Mouse (Mus musculus): ENCODE data around the gene Ccdc7a. TPM values are rescaled to one million over a fixed set of nuclear protein-coding genes. Genes with fewer than 3 reads are reported as not detected.
"Not testable (repeated sequence)": the region's sequence is repeated elsewhere in the genome, so short reads cannot be mapped to it uniquely, and the experiment has no call there.

Ccdc7a gene
- not detected in 2 replicates for polyA plus RNA-seq (2011; ENCODE audit: insufficient read depth, insufficient read length, low read depth, missing spikeins)

GRCm38 (mm10) chr8:129065417-129065816, at the start of gene Ccdc7a:
Ccdc7a (minus strand) TSS chr8:129065517.
- H3K27me3 ChIP-seq (ENCODE audit: control insufficient read depth, insufficient read depth, low read length, poor library complexity, severe bottlenecking); H3K36me3 ChIP-seq (ENCODE audit: control insufficient read depth, insufficient read depth, low read length, poor library complexity, severe bottlenecking); H3K4me1 ChIP-seq (ENCODE audit: control insufficient read depth, insufficient read depth, low read length); H3K9me3 ChIP-seq (replicated peaks; ENCODE audit: control insufficient read depth, insufficient read depth, low read length, poor library complexity, severe bottlenecking); H3K4me3 ChIP-seq (ENCODE audit: low read depth, low read length); H3K27ac ChIP-seq (ENCODE audit: insufficient read depth, low read length); H3K9ac ChIP-seq (ENCODE audit: low read depth, poor library complexity, severe bottlenecking): not testable (repeated sequence)

GRCm38 (mm10) chr8:129066834-129067233, 1.5 kb upstream of the Ccdc7a start, which contains the start of gene Ccdc7b:
Ccdc7b (plus strand) TSS chr8:129067134.
- H3K27me3 ChIP-seq (ENCODE audit: control insufficient read depth, insufficient read depth, low read length, poor library complexity, severe bottlenecking); H3K9me3 ChIP-seq (replicated peaks; ENCODE audit: control insufficient read depth, insufficient read depth, low read length, poor library complexity, severe bottlenecking); H3K4me1 ChIP-seq (ENCODE audit: control insufficient read depth, insufficient read depth, low read length); H3K27ac ChIP-seq (ENCODE audit: insufficient read depth, low read length); H3K9ac ChIP-seq (ENCODE audit: low read depth, poor library complexity, severe bottlenecking); H3K4me3 ChIP-seq (ENCODE audit: low read depth, low read length); H3K36me3 ChIP-seq (ENCODE audit: control insufficient read depth, insufficient read depth, low read length, poor library complexity, severe bottlenecking): not testable (repeated sequence)

DNA sequence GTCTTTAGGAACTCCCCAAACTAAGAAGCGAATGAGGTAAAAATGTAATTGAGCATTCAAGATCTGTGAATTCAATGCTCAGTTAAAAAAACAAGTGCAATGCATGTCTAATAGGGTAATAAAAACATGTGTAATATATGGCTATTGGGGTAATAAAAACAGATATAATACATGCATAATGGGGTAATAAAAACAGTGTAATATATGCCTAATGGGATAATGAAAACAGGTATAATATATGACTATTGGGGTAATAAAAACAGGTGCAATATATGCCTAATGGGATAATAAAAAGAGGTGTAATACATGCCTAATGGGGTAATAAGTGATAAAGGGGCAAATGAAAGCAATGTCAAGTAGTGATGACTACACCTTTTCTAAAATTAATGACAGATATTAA, 73.9 kb downstream of the Ccdc7a start:
- no peak overlapping the region for H3K4me3 ChIP-seq (ENCODE audit: low read depth, low read length)
- TF ChIP-seq CTCF (IDR thresholded peaks at IDR 0.05; ENCODE audit: low read depth, low read length): no peak
- TF ChIP-seq POLR2A (IDR thresholded peaks at IDR 0.05; ENCODE audit: insufficient read depth, low read length): no peak

DNA sequence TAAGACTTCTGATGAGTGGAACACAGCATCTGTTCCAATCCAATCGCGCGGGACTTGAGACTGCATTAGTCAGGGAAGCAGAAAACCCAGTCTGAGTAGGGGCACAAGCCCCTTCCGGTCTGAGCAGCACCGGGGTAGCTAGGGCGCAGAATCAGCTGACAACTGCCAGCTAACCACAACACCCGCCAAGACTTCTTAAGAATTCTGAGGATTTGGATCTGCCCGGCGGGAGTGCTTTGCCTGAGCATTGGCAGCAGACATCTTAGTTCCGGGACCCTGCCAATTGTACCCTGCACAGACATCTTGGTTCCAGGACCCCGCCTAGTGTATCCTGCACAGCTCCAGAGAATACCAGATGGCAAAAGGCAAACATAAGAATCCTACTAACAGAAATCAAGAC, 116.4 kb downstream of the Ccdc7a start:
- H3K9me3 ChIP-seq (replicated peaks; ENCODE audit: control insufficient read depth, insufficient read depth, low read length, poor library complexity, severe bottlenecking); H3K27ac ChIP-seq (ENCODE audit: insufficient read depth, low read length); H3K9ac ChIP-seq (ENCODE audit: low read depth, poor library complexity, severe bottlenecking); H3K36me3 ChIP-seq (ENCODE audit: control insufficient read depth, insufficient read depth, low read length, poor library complexity, severe bottlenecking); H3K27me3 ChIP-seq (ENCODE audit: control insufficient read depth, insufficient read depth, low read length, poor library complexity, severe bottlenecking); H3K4me1 ChIP-seq (ENCODE audit: control insufficient read depth, insufficient read depth, low read length): not testable (repeated sequence)
- H3K4me3 ChIP-seq (ENCODE audit: low read depth, low read length): 0 out of 2 replicates have a peak overlapping the region, but pooled peaks have one; percentile 2

More for the DNA sequence above, 73.9 kb downstream of the Ccdc7a start:
- Histone ChIP-seq H3K9ac (ENCODE audit: low read depth, poor library complexity, severe bottlenecking) (no peak overlapping the region), H3K27ac (ENCODE audit: insufficient read depth, low read length) (no peak overlapping the region), H3K4me1 (ENCODE audit: control insufficient read depth, insufficient read depth, low read length) (no peaks in the 10 kb centered on the region), H3K9me3 (replicated peaks; ENCODE audit: control insufficient read depth, insufficient read depth, low read length, poor library complexity, severe bottlenecking) (no peaks in the 10 kb centered on the region), H3K27me3 (ENCODE audit: control insufficient read depth, insufficient read depth, low read length, poor library complexity, severe bottlenecking) (no peaks in the 10 kb centered on the region), H3K36me3 (ENCODE audit: control insufficient read depth, insufficient read depth, low read length, poor library complexity, severe bottlenecking) (no peaks in the 10 kb centered on the region)

GRCm38 (mm10) chr8:128941022-128941641, 124.2 kb downstream of the Ccdc7a start:
- H3K4me3 ChIP-seq (ENCODE audit: low read depth, low read length); H3K27ac ChIP-seq (ENCODE audit: insufficient read depth, low read length); H3K36me3 ChIP-seq (ENCODE audit: control insufficient read depth, insufficient read depth, low read length, poor library complexity, severe bottlenecking); H3K9me3 ChIP-seq (replicated peaks; ENCODE audit: control insufficient read depth, insufficient read depth, low read length, poor library complexity, severe bottlenecking); H3K4me1 ChIP-seq (ENCODE audit: control insufficient read depth, insufficient read depth, low read length); H3K27me3 ChIP-seq (ENCODE audit: control insufficient read depth, insufficient read depth, low read length, poor library complexity, severe bottlenecking); H3K9ac ChIP-seq (ENCODE audit: low read depth, poor library complexity, severe bottlenecking): not testable (repeated sequence)

GRCm38 (mm10) chr8:128933446-128933845, 131.9 kb downstream of the Ccdc7a start:
- TF ChIP-seq POLR2A (IDR thresholded peaks at IDR 0.05; ENCODE audit: insufficient read depth, low read length): no peak
- no peak for TF ChIP-seq CTCF (IDR thresholded peaks at IDR 0.05; ENCODE audit: low read depth, low read length)
- TF ChIP-seq EP300 (IDR thresholded peaks at IDR 0.05; ENCODE audit: insufficient read depth, low read depth, low read length): no peak
- H3K27me3 ChIP-seq (ENCODE audit: control insufficient read depth, insufficient read depth, low read length, poor library complexity, severe bottlenecking): no peaks in the 10 kb centered on the region

GRCm38 (mm10) chr8:128882719-128883118, 182.6 kb downstream of the Ccdc7a start:
- H3K9ac ChIP-seq (ENCODE audit: low read depth, poor library complexity, severe bottlenecking): no peak overlapping the region
- H3K4me3 ChIP-seq (ENCODE audit: low read depth, low read length): no peak overlapping the region
- H3K36me3 ChIP-seq (ENCODE audit: control insufficient read depth, insufficient read depth, low read length, poor library complexity, severe bottlenecking): no peaks in the 10 kb centered on the region
- TF ChIP-seq EP300 (IDR thresholded peaks at IDR 0.05; ENCODE audit: insufficient read depth, low read depth, low read length): no peak
- no peak for TF ChIP-seq CTCF (IDR thresholded peaks at IDR 0.05; ENCODE audit: low read depth, low read length)
- TF ChIP-seq POLR2A (IDR thresholded peaks at IDR 0.05; ENCODE audit: insufficient read depth, low read length): no peak
- H3K9me3 ChIP-seq (replicated peaks; ENCODE audit: control insufficient read depth, insufficient read depth, low read length, poor library complexity, severe bottlenecking): no peaks in the 10 kb centered on the region
- no peaks in the 10 kb centered on the region for H3K4me1 ChIP-seq (ENCODE audit: control insufficient read depth, insufficient read depth, low read length)
- H3K27ac ChIP-seq (ENCODE audit: insufficient read depth, low read length): no peak overlapping the region
- H3K27me3 ChIP-seq (ENCODE audit: control insufficient read depth, insufficient read depth, low read length, poor library complexity, severe bottlenecking): no peaks in the 10 kb centered on the region

More at GRCm38 (mm10) chr8:128933446-128933845, 131.9 kb downstream of the Ccdc7a start:
- H3K9ac ChIP-seq (ENCODE audit: low read depth, poor library complexity, severe bottlenecking): no peak overlapping the region
- no peak overlapping the region for H3K27ac ChIP-seq (ENCODE audit: insufficient read depth, low read length)
- H3K36me3 ChIP-seq (ENCODE audit: control insufficient read depth, insufficient read depth, low read length, poor library complexity, severe bottlenecking): no peaks in the 10 kb centered on the region
- H3K4me1 ChIP-seq (ENCODE audit: control insufficient read depth, insufficient read depth, low read length): no peaks in the 10 kb centered on the region
- no peaks in the 10 kb centered on the region for H3K9me3 ChIP-seq (replicated peaks; ENCODE audit: control insufficient read depth, insufficient read depth, low read length, poor library complexity, severe bottlenecking)
- no peak overlapping the region for H3K4me3 ChIP-seq (ENCODE audit: low read depth, low read length)

Data from ES-Bruce4 (cell line).